ENCODE assay signal across 26 mouse cellular contexts in genomic region chr4:114542136-114542535, GRCm38 (mm10).
DNase-seq lines count a peak whose midpoint lies in the region; ATAC-seq lines count a peak whose summit lies in the region.
"Had no signal": no experiment of that assay in that cellular context is flagged by ENCODE, and none has a peak within 500 bp of the region (broad histone marks: within the 10 kb centered on the region; RNA-seq: fewer than 3 reads in every experiment).

No protein-coding gene starts in this region.

- no peaks in the 10 kb centered on the region for H3K36me3 ChIP-seq in heart, embryonic 10.5 days
- H3K36me3 ChIP-seq in heart, embryonic 11.5 days (ENCODE audit: control insufficient read depth, insufficient read depth, low read length), result no peaks in the 10 kb centered on the region
- no peaks in the 10 kb centered on the region for H3K36me3 ChIP-seq in embryonic facial prominence, embryonic 10.5 days (replicated peaks)
- H3K36me3 ChIP-seq: embryonic facial prominence, embryonic 12.5 days; heart, embryonic 15.5 days; midbrain, embryonic 10.5 days; midbrain, embryonic 15.5 days; neural tube, embryonic 15.5 days had no signal

- 85% methylated on average over 4 of the region's 4 CpGs for WGBS in heart, embryonic 10.5 days
- WGBS in heart, embryonic 11.5 days (ENCODE audit: insufficient replicate concordance), result 68% methylated on average over 4 of the region's 4 CpGs
- 45% methylated on average over 4 of the region's 4 CpGs for WGBS in embryonic facial prominence, embryonic 10.5 days

- no peak overlapping the region for H3K4me2 ChIP-seq in heart, embryonic 11.5 days
- H3K4me2 ChIP-seq: embryonic facial prominence, embryonic 12.5 days; forebrain, embryonic 13.5 days; heart, embryonic 15.5 days; midbrain, embryonic 15.5 days; neural tube, embryonic 15.5 days had no signal

- no peak overlapping the region for H3K9ac ChIP-seq in heart, embryonic 11.5 days (ENCODE audit: low read depth, low read length)
- H3K9ac ChIP-seq: embryonic facial prominence, embryonic 12.5 days; forebrain, embryonic 13.5 days; heart, embryonic 15.5 days; liver, embryonic 14.5 days; midbrain, embryonic 15.5 days; neural tube, embryonic 15.5 days had no signal

- DNase-seq in heart, embryonic 10.5 days (ENCODE audit: low spot score), result peak; percentile 53
- peak; percentile 27 for DNase-seq in retina, postnatal 1 day
- no peak for DNase-seq in retina, embryonic 14.5 days (ENCODE audit: low spot score)
- peak; percentile 23 for DNase-seq in embryonic facial prominence, embryonic 10.5 days (ENCODE audit: low spot score)
- peak; percentile 28 for DNase-seq in gonadal fat pad, adult 2 months (ENCODE audit: low read depth)
- DNase-seq: adrenal gland, postnatal 10 days; cerebellum, adult 8-10 months; cerebellum, postnatal 25 days; gastrocnemius, postnatal 14 days; liver; lung, adult 2 months; lung, postnatal 10 days had no signal

- no peaks in the 10 kb centered on the region for H3K9me3 ChIP-seq in heart, embryonic 10.5 days
- H3K9me3 ChIP-seq in heart, embryonic 11.5 days (replicated peaks; ENCODE audit: control insufficient read depth, low read length), result no peaks in the 10 kb centered on the region
- no peaks in the 10 kb centered on the region for H3K9me3 ChIP-seq in embryonic facial prominence, embryonic 10.5 days
- H3K9me3 ChIP-seq: embryonic facial prominence, embryonic 12.5 days; forebrain, embryonic 13.5 days; heart, embryonic 15.5 days; midbrain, embryonic 10.5 days; midbrain, embryonic 15.5 days; neural tube, embryonic 15.5 days had no signal

- no peak overlapping the region for H3K27ac ChIP-seq in heart, embryonic 10.5 days
- H3K27ac ChIP-seq in heart, embryonic 11.5 days (ENCODE audit: low read depth, low read length), result no peak overlapping the region
- no peak overlapping the region for H3K27ac ChIP-seq in embryonic facial prominence, embryonic 10.5 days (replicated peaks)
- H3K27ac ChIP-seq: embryonic facial prominence, embryonic 12.5 days; forebrain, embryonic 13.5 days; heart, embryonic 15.5 days; liver, embryonic 14.5 days; macrophage; midbrain, embryonic 10.5 days; midbrain, embryonic 15.5 days; neural tube, embryonic 15.5 days had no signal

- no peak for ATAC-seq in heart, embryonic 11.5 days (replicated peaks; ENCODE audit: insufficient number of reproducible peaks, low FRiP score, low TSS enrichment)
- no peak for ATAC-seq in granulocyte monocyte progenitor cell, adult 5-6 weeks (replicated peaks; ENCODE audit: poor library complexity, severe bottlenecking)
- no peak for ATAC-seq in megakaryocyte progenitor cell, adult 5-6 weeks (replicated peaks; ENCODE audit: poor library complexity)
- ATAC-seq: CD4-positive, CD25-positive, alpha-beta regulatory T cell, adult 4 months; forebrain, embryonic 13.5 days; intestine, embryonic 16.5 days; midbrain, embryonic 15.5 days had no signal

- no peak overlapping the region for H3K4me3 ChIP-seq in heart, embryonic 10.5 days
- no peak overlapping the region for H3K4me3 ChIP-seq in heart, embryonic 11.5 days (ENCODE audit: low read depth, low read length)
- no peak overlapping the region for H3K4me3 ChIP-seq in embryonic facial prominence, embryonic 10.5 days
- H3K4me3 ChIP-seq: embryonic facial prominence, embryonic 12.5 days; erythroblast, embryonic 14.5 days; forebrain, embryonic 13.5 days; heart, embryonic 15.5 days; midbrain, embryonic 10.5 days; midbrain, embryonic 15.5 days; neural tube, embryonic 15.5 days had no signal

- H3K27me3 ChIP-seq in heart, embryonic 10.5 days (ENCODE audit: insufficient read depth, poor library complexity, severe bottlenecking), result peaks cover 55% of the 10 kb centered on the region
- H3K27me3 ChIP-seq in heart, embryonic 11.5 days (ENCODE audit: control insufficient read depth, insufficient read depth, low read length), result peaks cover 4% of the 10 kb centered on the region; the same call in 1 of the 2 replicates
- H3K27me3 ChIP-seq in embryonic facial prominence, embryonic 10.5 days (replicated peaks; ENCODE audit: low read depth, poor library complexity, severe bottlenecking), result no peaks in the 10 kb centered on the region
- H3K27me3 ChIP-seq: embryonic facial prominence, embryonic 12.5 days; forebrain, embryonic 13.5 days; heart, embryonic 15.5 days; midbrain, embryonic 15.5 days; neural tube, embryonic 15.5 days had no signal

- no peaks in the 10 kb centered on the region for H3K4me1 ChIP-seq in heart, embryonic 10.5 days
- H3K4me1 ChIP-seq in heart, embryonic 11.5 days (ENCODE audit: control insufficient read depth, insufficient read depth, low read length), result no peaks in the 10 kb centered on the region
- H3K4me1 ChIP-seq in embryonic facial prominence, embryonic 10.5 days, result peaks cover 16% of the 10 kb centered on the region
- H3K4me1 ChIP-seq: forebrain, embryonic 13.5 days; heart, embryonic 15.5 days; midbrain, embryonic 10.5 days; midbrain, embryonic 15.5 days; neural tube, embryonic 15.5 days had no signal
